Mouse (Mus musculus) frontal cortex, adult (tissue): ENCODE data around the gene Mipol1.

ENCODE experiments used
- ATAC-seq: cut with Nextera tagmentation; 2 replicates; pipeline ENCODE4 v1.9.2; 2017; ENCODE audit warnings: mild to moderate bottlenecking, moderate library complexity, mixed read lengths; ENCODE audit not compliant: low TSS enrichment

Gene Mipol1

DNA sequence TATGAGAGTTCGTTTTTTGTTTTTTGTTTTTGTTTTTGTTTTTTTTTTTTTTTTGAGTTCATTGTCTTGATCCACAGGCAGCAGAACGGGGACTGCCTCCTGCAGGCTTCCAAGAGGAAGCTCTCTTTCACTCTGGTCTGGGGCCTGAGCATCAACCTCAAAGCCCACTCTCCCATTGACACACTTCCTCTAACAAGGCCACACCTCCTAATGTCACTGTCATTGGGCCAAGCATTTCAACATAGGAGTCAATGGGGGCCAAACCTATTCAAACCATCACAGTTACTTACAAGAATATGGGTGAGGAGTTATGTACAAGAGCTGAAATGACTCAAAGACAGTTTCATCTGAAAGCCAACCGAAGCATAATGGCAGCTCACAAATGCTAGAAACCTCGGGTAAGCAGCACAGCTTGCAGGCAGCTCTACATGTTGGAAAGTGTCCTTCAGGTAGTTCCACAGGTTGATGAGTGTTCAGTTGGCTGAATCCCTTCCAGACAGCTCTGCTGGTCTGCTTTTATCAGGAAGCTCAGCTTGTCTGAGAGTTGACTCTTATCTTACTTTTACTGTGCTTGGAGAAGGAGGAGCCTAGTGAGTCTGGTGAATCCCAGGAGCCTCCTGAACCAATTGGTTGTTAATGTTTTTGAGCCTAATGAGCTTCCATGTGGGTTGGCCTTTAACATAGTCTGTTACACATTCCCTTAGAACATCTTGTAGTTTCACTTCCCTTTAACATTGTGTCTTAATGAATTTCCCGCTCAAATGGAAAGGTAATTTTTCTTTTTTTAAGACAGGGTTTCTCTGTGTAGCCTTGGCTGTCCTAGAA is 13.7 kb downstream of the Mipol1 start:
- ATAC-seq = no peak

DNA sequence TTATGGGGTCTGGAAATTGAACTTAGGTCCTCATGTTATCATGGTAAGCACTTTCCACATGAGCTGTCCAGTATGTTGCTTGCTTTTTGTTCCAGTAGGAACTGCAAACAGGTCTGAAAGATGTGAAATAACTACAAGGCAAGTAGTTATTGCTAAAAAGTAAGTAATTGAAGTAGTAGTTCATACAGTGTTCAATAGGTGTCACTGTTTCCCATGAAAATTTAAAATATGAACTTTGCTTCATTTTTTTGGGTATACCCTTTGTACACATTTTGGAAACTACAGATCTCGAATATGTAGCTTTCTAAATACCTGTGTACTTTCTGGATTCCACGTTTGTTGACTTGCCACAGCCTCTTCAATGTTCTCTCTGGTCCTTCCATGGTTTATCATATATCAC is 28.3 kb downstream of the Mipol1 start:
- ATAC-seq = no peak

DNA sequence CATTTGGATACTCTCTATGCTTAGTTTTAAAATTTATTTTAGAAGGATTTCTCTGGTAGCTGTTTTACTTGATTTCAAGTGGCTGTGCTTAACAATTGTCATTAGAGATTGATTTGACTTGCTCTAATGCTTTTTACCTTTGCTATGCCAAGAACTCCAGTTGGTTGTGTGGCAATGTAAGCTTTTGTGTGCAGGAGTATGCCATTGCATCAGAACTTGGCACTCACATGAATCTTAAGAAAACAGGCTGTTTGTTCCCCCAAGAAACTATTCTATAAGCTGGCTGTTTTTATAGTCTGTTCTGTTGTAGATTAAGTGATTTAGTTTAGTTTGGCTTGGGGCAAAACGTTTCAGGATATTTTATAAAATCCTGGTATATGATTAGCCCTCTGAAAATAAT is 45.2 kb downstream of the Mipol1 start:
- no peak for ATAC-seq

DNA sequence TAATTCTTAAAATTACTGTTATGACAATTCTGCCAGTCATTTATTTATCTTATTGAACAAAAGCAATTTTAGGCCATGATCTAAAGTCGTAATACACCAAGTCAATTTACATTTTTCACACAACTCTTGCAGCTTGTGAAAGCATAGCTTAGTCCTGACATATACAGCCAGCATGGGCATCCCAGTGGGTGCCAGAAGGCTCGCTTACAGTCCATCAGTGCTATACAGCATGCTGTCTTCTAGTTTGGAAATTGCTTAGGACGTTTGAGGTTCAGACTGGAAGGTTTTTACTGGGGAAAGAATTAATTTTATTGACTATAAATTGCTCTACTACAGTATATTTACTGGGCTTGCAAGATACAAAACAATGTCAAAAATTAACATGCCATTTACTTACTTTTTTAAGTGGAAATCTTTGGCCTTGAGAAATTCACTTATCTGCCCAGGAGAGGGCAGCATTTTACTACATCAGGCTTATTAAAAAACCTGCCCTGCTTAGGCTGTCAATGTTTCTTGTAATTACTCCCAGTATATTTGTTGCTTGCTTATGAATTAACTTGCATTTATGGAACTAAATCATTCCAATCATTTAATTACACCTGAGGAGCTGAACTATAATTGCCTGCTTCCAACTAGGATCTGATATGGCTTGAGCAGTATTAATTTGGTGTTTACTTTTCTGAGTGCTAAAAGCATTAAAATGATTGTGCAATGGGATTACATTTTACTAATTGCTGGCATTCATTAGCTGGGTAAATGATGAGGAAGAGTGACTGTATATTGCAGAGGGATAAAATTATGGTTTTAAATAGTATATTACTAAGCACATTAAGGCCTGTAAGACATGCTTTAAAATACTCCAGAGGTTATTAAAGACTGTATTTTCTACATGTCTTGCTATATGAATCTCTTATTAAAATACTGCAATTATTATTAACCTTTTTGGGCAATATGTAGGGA is 51.2 kb downstream of the Mipol1 start:
- peak; percentile 67; the same call in 1 of the 2 replicates for ATAC-seq

DNA sequence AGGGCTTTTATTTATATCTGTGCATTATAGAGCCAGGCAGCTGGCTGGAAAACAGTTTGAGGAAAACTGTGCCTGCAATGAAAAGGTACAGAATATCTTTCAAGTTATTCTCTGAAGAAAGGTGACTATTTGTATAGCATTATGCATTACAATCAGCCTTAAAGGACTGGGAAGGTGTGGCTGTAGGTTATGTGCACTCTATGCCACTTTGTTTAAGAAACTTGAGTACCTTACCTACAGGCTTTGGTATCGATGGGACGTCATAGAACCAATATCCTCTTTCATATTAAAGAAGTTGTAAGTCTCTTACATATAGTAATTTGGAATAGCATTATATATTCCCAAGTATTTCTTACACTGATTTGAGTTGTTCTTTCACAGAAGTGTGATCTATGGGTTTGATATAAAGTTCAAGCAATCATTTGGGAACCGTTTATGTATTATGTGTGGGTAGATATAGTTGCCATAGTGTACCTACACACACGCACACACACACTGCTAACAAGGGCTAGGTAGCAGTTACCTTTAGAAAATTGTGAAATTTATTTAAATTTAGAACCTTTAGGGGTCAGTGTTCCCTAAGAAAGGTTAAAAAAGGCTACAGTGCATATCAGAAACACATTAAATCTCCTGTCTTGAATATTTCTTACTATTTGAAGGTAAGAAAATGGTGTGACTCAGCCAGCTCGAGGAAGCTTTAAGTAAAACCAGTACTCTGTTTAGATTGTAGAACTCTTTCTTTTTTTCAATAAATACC is 55.3 kb downstream of the Mipol1 start:
- no peak for ATAC-seq

DNA sequence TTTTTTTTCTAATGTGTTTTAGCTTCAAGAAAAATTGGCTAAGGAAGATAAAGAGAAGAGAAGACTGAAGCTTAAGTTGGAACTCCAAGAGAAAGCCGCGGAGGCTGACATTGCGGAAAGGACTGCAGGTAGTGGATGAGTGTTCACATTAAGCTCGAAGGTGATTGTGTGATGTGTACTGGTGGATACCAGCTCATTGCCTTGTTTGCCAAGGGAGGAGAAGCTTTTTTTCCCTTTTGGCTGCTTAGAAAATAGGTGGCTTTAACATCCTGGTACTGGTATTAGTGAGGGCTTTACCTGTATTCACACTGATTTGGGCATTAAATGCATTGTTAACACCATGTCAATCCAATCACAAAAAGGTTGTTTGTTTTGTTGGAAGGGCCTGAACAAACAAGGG is 77.1 kb downstream of the Mipol1 start:
- no peak for ATAC-seq

DNA sequence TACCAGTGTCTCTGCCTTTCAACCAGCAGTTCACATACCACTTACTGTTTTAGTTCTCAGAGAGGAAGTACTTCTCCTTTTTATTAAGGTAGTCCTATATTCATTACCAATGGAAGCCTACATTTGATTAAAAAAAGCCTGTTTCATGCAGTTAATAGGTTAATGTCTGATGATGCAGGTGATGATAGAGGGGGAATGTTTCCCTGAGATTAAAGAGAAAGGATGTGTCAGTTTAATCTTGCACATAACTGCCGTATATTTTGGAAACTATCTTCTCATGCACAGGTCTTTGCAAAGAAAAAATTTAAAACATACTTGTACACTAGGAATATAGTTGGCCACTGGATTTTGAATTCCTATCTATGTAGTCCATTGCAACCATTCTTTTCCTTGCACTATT is 77.5 kb downstream of the Mipol1 start:
- ATAC-seq = no peak

DNA sequence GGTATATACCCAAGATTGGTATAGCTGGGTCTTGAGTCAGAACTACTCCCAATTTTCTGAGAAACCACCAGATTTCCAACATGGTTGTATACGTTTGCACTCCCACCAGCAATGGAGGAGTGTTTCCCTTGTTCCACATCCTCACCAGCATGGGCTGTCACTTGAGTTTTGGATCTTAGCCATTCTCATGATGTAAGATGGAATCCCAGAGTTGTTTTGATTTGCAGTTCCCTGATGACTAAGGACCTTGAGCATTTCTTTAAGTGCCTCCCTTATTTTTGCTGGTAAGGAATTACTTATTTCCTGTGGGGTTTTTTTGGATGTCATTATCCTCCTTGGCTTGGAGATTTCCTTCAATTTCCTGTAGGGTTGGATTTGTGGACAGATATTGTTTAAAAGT is 108.8 kb downstream of the Mipol1 start:
- no peak for ATAC-seq

DNA sequence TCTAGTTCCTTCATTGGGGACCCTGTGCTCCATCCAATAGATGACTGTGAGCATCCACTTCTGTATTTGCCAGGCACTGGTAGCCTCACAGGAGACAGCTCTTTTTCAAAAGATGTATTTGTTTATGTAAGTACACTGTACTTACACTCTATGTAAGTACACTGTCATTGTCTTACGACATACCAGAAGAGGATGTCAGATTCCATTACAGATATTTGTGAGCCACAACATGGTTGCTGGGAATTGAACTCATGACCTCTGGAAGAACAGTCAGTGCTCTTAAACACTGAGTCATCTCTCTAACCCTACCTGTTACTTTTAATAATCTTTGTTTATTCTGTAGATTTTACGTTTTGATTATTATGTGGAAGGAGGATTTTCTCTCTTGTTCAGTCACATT is 109.9 kb downstream of the Mipol1 start:
- ATAC-seq = no peak

DNA sequence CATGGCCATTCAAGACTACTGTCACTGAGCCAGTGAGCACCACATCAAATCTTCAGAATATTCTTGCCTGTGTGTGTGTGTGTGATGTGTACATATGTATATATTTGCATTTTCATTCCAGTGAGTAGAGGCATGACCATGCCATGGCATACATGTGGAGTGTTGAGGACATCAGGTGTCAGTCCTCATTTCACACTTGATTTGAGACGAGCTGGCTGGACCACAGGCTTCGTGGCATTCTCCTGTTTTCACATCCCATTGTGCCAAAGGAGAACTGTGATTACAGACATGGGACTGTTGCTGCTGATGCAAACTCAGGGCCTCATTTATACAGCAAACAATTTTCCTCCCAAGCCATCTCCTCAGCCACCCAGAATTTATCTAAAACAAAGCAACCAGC is 132.5 kb downstream of the Mipol1 start:
- no peak for ATAC-seq

DNA sequence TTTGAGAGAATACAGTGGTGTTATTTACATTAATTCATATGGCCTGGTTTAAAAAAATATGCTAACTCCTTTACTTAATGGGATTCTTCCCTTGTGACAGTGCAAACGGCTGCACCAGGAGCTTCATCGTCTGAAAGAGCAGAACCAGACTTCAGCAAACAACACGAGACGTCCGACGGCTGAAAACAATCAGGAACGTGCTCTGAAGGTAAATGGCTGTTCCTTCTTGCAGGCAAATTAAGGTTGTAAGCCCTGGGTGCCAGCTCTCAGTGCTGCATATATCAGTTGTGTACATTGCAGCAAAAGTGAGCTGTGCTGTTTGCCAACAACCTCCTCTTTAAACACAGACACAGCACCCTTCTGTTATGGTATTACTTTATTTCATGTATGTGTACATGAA is 133.8 kb downstream of the Mipol1 start:
- ATAC-seq = no peak

DNA sequence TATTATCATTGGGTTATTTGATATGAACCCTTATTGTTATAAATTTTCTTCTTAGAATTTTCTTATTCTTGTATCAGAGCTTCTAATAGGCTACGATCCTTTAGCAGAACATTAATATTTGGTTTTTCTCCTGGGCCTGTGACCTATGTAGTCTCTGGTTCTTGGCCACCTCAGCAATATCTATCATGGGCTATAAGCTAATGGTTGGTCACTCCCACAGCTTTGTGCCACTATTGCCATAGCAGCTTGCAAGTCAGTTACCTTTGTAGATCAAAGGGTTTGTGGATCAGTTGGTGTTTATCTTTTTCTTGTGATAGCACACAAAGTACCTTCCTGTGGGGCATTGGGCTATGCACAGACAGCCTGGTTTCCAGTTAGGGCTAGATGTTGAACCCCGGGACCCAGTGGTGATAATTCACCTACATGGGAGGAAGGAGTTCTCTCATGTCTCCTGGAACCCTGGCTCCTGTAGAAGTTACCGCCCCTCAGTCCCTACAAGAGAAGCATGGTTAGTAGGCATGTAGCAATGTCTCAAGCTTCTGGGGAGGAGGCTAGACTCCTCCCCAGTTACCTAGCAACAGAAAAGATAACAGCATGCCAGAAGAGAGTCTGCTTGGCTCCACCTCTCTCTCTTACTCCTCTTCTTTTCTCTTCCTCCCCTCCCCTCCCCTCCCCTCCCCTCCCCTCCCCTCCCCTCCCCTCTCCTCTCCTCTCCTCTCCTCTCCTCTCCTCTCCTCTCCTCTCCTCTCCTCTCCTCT is 141.7 kb downstream of the Mipol1 start:
- no peak for ATAC-seq

DNA sequence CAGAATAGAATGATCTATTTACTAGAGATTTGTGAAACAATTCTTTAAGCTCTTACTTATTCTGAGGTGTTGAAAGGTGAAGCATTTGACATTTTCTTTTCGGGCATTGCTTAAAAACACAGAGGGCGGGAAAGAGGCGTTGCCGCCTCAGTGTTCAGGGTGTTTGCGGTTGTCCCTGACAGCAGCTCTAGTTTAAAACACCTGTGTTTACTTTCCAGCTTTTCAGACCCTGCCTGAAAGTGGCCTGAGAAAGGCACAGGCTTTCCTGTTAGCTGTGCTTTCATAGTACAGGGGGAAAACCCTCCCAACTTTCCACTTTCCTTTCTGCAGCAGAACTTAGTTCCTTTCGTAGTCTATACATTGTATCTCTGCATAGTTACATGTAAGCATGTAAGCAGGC is 152.6 kb downstream of the Mipol1 start:
- no peak for ATAC-seq

DNA sequence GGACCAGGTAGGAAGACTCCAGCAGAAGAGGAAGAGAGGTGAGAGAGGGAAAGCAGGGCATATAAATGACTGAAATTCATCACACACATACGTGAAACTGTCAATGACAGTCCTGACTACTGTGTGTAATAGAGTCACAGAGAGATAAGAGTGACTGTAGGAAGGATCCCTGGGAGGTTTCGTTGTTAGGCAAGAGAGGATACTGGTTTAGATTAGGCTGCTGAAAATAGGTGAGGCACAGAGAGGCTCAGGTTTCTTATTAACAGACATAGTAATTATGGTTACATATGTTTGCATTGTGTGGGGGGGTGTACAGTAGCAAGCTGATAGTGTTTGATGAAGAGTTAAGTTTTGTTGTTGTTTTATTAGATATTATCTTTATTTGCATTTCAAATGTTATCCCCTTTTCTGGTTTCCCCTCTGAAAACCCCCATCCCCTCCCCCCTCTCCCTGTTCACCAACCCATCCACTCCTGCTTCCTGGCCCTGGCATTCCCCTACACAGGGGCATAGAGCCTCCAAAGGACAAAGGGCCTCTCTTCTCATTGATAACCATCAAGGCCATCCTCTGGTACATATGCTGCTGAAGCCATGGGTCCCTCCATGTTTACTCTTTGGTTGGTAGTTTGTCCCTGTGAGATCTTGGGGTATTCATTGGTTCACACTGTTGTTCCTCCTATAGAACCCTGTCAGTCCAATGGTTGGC is 157.5 kb downstream of the Mipol1 start:
- ATAC-seq = no peak

DNA sequence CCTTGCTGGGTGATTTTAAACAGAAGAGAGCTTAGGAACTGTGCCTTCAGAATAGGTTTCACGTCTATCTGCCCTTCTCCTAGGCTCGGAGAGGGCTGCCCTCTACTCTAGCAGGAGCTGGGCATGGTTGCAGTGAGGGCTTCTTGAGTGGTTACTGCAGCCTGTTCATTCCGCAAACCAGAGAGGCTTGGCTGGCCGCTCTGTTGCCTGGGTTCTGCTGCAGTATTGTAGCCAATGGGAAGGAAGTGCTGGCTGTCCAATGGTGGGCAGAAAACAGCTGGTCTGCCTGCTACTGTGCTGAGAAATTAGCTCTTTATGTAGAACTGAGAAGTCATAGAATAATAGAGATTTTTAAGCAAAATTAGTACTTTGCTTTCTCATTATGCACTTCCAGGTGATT is 169.3 kb downstream of the Mipol1 start:
- no peak for ATAC-seq

DNA sequence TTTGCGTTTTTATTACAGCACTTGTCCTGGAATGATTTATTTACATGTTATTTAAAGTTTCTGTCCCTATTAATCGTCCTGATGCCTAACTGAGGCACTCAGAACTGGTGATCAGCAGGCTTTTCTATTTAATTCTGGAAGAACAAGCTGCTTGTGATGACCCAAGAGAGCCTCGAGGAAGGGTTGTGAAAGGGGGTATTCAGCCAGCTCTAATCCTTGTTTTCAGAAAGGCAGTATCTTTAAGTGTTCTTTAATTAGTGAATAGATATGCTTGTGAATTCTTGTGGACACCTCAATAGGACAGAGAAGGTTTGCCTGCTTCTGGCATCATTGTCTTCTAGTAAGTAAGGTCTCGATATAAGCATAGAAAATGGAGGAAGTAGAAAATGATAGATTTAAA is 170.0 kb downstream of the Mipol1 start:
- ATAC-seq = no peak

DNA sequence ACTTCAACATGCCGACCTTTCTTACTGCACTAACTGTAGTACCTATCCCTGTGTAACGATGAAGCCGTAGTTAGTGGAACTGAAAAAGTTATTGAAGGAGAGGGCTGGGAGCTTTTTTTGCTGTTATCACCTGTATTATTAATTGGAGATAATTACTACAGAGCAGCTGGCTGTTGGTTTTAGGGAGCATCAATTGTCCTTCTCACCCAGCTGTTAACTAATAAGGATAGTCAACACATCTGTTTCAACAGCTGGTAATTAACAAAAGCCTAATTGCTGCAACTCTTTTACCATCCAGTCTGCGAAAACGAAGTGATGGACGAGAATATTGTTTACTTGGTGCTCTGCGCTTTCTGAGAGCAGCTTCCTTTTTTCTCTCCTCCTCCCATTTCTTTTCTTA is 170.9 kb downstream of the Mipol1 start:
- ATAC-seq = no peak

DNA sequence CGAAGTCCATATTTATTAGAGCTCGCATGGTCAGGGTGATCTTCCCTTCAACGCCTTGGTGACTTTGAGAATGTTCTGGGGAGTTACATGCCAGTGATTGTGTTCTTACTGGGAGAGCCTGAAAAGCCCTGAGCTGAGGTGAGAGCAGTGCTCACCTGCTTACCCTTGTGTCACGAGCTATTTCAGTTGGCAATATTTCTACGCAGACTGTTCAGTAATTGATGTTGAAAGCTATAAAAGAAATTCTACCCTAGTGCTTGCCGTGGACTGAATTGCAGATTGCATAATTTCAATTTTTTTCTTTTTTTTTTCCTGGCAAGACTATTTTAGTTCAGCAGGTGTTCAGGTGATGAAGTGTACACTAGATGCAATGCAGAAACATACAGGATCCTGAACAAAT is 172.1 kb downstream of the Mipol1 start:
- no peak for ATAC-seq

DNA sequence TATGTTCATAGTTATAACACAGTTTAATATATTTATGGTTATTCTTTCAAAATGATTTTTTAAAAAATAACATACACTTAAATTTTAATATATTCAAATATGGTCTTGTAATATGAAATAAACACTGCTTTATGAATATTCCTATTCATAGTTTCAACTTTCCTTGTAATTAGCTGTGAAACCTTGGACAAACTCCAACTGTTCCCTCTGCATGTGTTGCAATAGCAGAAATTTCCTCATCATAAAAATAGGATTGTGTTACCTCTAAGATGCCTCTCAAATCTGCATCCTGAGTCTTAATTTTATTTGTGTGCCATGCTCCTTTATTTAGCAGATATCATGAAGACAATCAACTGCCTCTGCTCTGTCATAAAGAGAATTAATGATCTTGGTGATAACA is 179.7 kb downstream of the Mipol1 start:
- ATAC-seq = no peak

DNA sequence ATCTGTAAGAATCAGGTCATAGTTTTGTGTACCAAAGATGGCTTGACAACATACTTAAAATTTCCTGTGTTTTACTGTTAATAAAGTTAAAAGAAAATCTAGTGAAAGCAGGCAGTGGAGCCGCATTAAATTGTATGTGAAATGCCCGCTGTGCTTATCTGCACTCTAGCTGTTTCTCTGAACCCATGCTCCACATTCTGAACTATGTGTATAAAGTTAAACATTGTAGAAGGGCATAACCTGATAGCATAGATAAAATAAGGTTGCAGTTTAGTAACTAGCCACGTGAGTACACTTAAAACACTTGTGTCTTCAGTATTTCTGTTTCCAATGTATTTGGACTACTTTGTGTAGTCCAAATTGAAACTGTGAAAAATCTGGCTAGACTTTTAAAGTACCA is 183.6 kb downstream of the Mipol1 start:
- ATAC-seq = no peak

DNA sequence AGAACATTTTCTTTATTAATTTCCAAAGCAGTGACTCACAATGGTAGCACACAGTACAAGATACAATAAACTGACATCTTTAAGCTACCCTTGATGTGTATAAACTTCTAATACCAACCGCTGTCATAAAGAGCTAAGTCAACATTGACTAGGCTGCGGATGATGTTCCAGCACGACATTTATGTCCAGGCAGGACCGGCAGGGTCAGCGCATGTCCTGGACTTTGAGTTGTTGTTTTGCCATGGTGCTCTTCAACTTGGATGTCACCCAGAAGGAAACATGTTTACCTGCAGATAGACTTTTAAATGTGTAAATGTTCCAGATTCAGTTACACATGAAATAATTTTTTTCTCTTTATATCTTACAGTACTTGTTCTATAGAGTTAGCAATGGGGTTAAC is 194.7 kb downstream of the Mipol1 start:
- ATAC-seq = no peak
